Mouse (Mus musculus) CH12.LX (cell line): Measurements from ENCODE around the gene Cfi. TPM values are rescaled to one million over a fixed set of nuclear protein-coding genes. Genes with fewer than 3 reads are reported as not detected.

Source experiments
- DNase-seq: peaks from one replicate; pipeline ENCODE4 v3.0.0-alpha.2; 2013; ENCODE audit errors: extremely low read depth
- H3K27ac ChIP-seq: 2 replicates; pipeline ENCODE4 v1.5.1; 2012; ENCODE audit warnings: low read depth, mild to moderate bottlenecking, control low read depth, moderate library complexity; ENCODE audit not compliant: insufficient read depth
- H3K27me3 ChIP-seq: replicated peaks from 2 replicates; pipeline ENCODE3; 2012; ENCODE audit warnings: inconsistent platforms
- H3K36me3 ChIP-seq, 2 experiments: replicated peaks in 1 of 2; 2 replicates each; pipeline versions ENCODE3 to v1.6.1; 2012; ENCODE audit warnings: inconsistent platforms in 1 of 2, low read length in 1 of 2, mild to moderate bottlenecking in 1 of 2, mixed read lengths in 1 of 2, moderate library complexity in 1 of 2; ENCODE audit not compliant: control insufficient read depth in 1 of 2, insufficient read depth in 1 of 2
- H3K4me1 ChIP-seq, 2 experiments: 2 replicates each; pipeline ENCODE4 v1.6.1; 2012; ENCODE audit warnings: inconsistent platforms in 1 of 2, moderate library complexity in 1 of 2; ENCODE audit not compliant: insufficient read depth in 2 of 2, control insufficient read depth in 1 of 2
- H3K4me2 ChIP-seq: 2 replicates; pipeline ENCODE4 v1.6.1; 2012; ENCODE audit warnings: low read depth, mild to moderate bottlenecking, control low read depth; ENCODE audit not compliant: poor library complexity, insufficient read depth, severe bottlenecking
- H3K4me3 ChIP-seq, 3 experiments: fragments of 150-350 bp in 1 of 3; sonication (generic) in 1 of 3; replicated peaks in 1 of 3; 2 replicates each; pipeline versions ENCODE3 to v1.5.1; 2011 to 2012; ENCODE audit warnings: low read depth in 2 of 3, low read length in 2 of 3, mild to moderate bottlenecking in 2 of 3, moderate library complexity in 2 of 3, control low read depth in 1 of 3, improper control_type of control experiment in 1 of 3, inconsistent platforms in 1 of 3, mixed read lengths in 1 of 3; ENCODE audit not compliant: poor library complexity in 1 of 3
- H3K79me2 ChIP-seq: replicated peaks from 2 replicates; pipeline ENCODE4 v1.6.1; 2012; ENCODE audit warnings: mild to moderate bottlenecking, moderate library complexity; ENCODE audit not compliant: control insufficient read depth, poor library complexity, insufficient read depth, severe bottlenecking; ENCODE audit errors: extremely low read depth
- H3K9ac ChIP-seq: 2 replicates; pipeline ENCODE4 v1.6.1; 2012; ENCODE audit warnings: low read depth, mild to moderate bottlenecking, control low read depth, moderate library complexity; ENCODE audit not compliant: insufficient read depth
- H3K9me3 ChIP-seq: replicated peaks from 2 replicates; pipeline ENCODE3; 2012; ENCODE audit warnings: low read length, inconsistent platforms, mixed read lengths
- BHLHE40 ChIP-seq: IDR thresholded peaks from 2 replicates; pipeline ENCODE4 v1.6.1; 2011; ENCODE audit warnings: mild to moderate bottlenecking, low read depth, low read length, improper control_type of control experiment
- CHD2 ChIP-seq: IDR thresholded peaks from 2 replicates; pipeline ENCODE4 v1.6.1; 2011; ENCODE audit warnings: low read length, improper control_type of control experiment
- CTCF ChIP-seq, 2 experiments: IDR thresholded peaks in 1 of 2; conservative IDR thresholded peaks in 1 of 2; 2 replicates each; pipeline ENCODE4 v1.5.1; 2011 to 2012; ENCODE audit warnings: low read depth in 2 of 2, low read length in 2 of 2, improper control_type of control experiment in 1 of 2, inconsistent platforms in 1 of 2, mild to moderate bottlenecking in 1 of 2, moderate library complexity in 1 of 2
- ETS1 ChIP-seq: conservative IDR thresholded peaks from 2 replicates; pipeline ENCODE4 v1.6.1; 2012; ENCODE audit warnings: low read depth, mild to moderate bottlenecking, inconsistent platforms, low read length, improper control_type of control experiment, moderate library complexity
- MAFK ChIP-seq: IDR thresholded peaks from 2 replicates; pipeline ENCODE4 v1.6.1; 2011; ENCODE audit warnings: low read length, improper control_type of control experiment; ENCODE audit not compliant: insufficient replicate concordance
- MAX ChIP-seq: IDR thresholded peaks from 2 replicates; pipeline ENCODE4 v1.6.1; 2011; ENCODE audit warnings: low read length, improper control_type of control experiment
- MAZ ChIP-seq: IDR thresholded peaks from 2 replicates; pipeline ENCODE4 v1.6.1; 2012; ENCODE audit warnings: low read depth, mild to moderate bottlenecking, inconsistent platforms, low read length, improper control_type of control experiment, moderate library complexity
- MYC ChIP-seq: IDR thresholded peaks from 2 replicates; pipeline ENCODE4 v1.6.1; 2011; ENCODE audit warnings: low read depth, mild to moderate bottlenecking, improper control_type of control experiment, low read length
- NELFE ChIP-seq: IDR thresholded peaks from 2 replicates; pipeline ENCODE4 v1.6.1; 2011; ENCODE audit warnings: low read depth, low read length, improper control_type of control experiment
- NRF1 ChIP-seq: IDR thresholded peaks from 2 replicates; pipeline ENCODE4 v1.6.1; 2014; ENCODE audit warnings: low read depth, mild to moderate bottlenecking, inconsistent platforms, low read length, improper control_type of control experiment, moderate library complexity
- PAX5 ChIP-seq: IDR thresholded peaks from 2 replicates; pipeline ENCODE4 v1.6.1; 2012; ENCODE audit warnings: low read length, inconsistent platforms, mixed read lengths
- POLR2A ChIP-seq: IDR thresholded peaks from 2 replicates; pipeline ENCODE4 v1.6.1; 2011; ENCODE audit warnings: low read depth, mild to moderate bottlenecking, improper control_type of control experiment, low read length
- POLR2AphosphoS2 ChIP-seq: IDR thresholded peaks from 2 replicates; pipeline ENCODE4 v1.6.1; 2011; ENCODE audit warnings: low read depth, low read length, improper control_type of control experiment
- RCOR1 ChIP-seq: conservative IDR thresholded peaks from 2 replicates; pipeline ENCODE4 v1.6.1; 2012; ENCODE audit warnings: low read depth, mild to moderate bottlenecking, inconsistent platforms, low read length, improper control_type of control experiment
- TBP ChIP-seq: conservative IDR thresholded peaks from 2 replicates; pipeline ENCODE4 v1.6.1; 2011; ENCODE audit warnings: low read depth, low read length, improper control_type of control experiment
- TCF12 ChIP-seq: IDR thresholded peaks from 2 replicates; pipeline ENCODE4 v1.6.1; 2014; ENCODE audit warnings: low read depth, mild to moderate bottlenecking, inconsistent platforms, low read length, improper control_type of control experiment
- UBTF ChIP-seq: IDR thresholded peaks from 2 replicates; pipeline ENCODE4 v1.6.1; 2012; ENCODE audit warnings: low read depth, mild to moderate bottlenecking, inconsistent platforms, low read length, improper control_type of control experiment, moderate library complexity
- USF2 ChIP-seq: conservative IDR thresholded peaks from 2 replicates; pipeline ENCODE4 v1.6.1; 2011; ENCODE audit warnings: low read depth, low read length, improper control_type of control experiment
- ZC3H11A ChIP-seq: IDR thresholded peaks from 2 replicates; pipeline ENCODE4 v1.6.1; 2012; ENCODE audit warnings: low read depth, mild to moderate bottlenecking, inconsistent platforms, low read length, improper control_type of control experiment
- ZKSCAN1 ChIP-seq: IDR thresholded peaks from 2 replicates; pipeline ENCODE4 v1.6.1; 2012; ENCODE audit warnings: low read depth, inconsistent platforms, low read length, improper control_type of control experiment, borderline replicate concordance
- ZMIZ1 ChIP-seq: IDR thresholded peaks from 2 replicates; pipeline ENCODE4 v1.6.1; 2012; ENCODE audit warnings: low read depth, mild to moderate bottlenecking, inconsistent platforms, low read length, improper control_type of control experiment
- ZNF384 ChIP-seq: IDR thresholded peaks from 2 replicates; pipeline ENCODE4 v1.6.1; 2012; ENCODE audit warnings: low read depth, low read length, improper control_type of control experiment, inconsistent platforms
- dilution Hi-C: fragments of 300-500 bp; cut with MboI; formaldehyde crosslinking; loops from 2 replicates; pipeline ENCODE4 v1.14.3; 2020; ENCODE audit warnings: low sequenced_read_pairs; ENCODE audit not compliant: extremely low pct_unique_long_range_greater_than_20kb, extremely low pct_ligation_motif_present
- in situ Hi-C: fragments of 300-500 bp; cut with MboI; formaldehyde crosslinking; loops from 3 replicates; pipeline ENCODE4 v1.14.3; 2019; ENCODE audit warnings: low sequenced_read_pairs, low pct_ligation_motif_present, low pct_unique_long_range_greater_than_20kb, mixed read lengths
- polyA plus RNA-seq: library from polyadenylated mRNA; unstranded; fragments of >175 nt; gene quantifications from 2 replicates; pipeline ENCODE4 v1.2.1, GENCODE M21; 2012; ENCODE audit warnings: low read depth; ENCODE audit not compliant: insufficient read length
- total RNA-seq, 2 experiments: library from RNA; depleted of rRNA; stranded (reverse); fragments of 300-350 nt in 1 of 2; fragments of >200 nt in 1 of 2; gene quantifications; 2 replicates each; pipeline ENCODE4 v1.2.3; 2012 to 2014

Cfi gene
- total and polyA plus RNA-seq, 3 experiments = 0.04 to 0.14 TPM; not detected in 1

GRCm38 (mm10) chr3:129879131-129879757, 43.6 kb downstream of the Cfi start:
- peak overlapping the region; percentile 78 to 96 (median 80) for H3K4me3 ChIP-seq
- peak; percentile 40 for DNase-seq
- dilution Hi-C loops = no loop called here
- in situ Hi-C loops = no loop called here
- H3K27ac ChIP-seq = peak overlapping the region; percentile 57; the same call in 1 of the 2 replicates
- no peaks in the 10 kb centered on the region for H3K9me3 ChIP-seq
- H3K27me3 ChIP-seq = no peaks in the 10 kb centered on the region
- H3K9ac ChIP-seq = peak overlapping the region; percentile 87
- peak overlapping the region; percentile 79 for H3K4me2 ChIP-seq
- peaks cover 7% of the 10 kb centered on the region; the same call in 1 of the 2 replicates for H3K79me2 ChIP-seq
- TF ChIP-seq CHD2 = 0 out of 2 replicates have a peak, but pooled peaks have one; percentile 26
- TF ChIP-seq NRF1 = 0 out of 2 replicates have a peak, but pooled peaks have one; percentile 21
- 0 out of 2 replicates have a peak, but pooled peaks have one; percentile 43 for TF ChIP-seq MYC
- TF ChIP-seq MAX = no peak
- peak; percentile 91 for TF ChIP-seq BHLHE40
- no peak for TF ChIP-seq POLR2AphosphoS2
- H3K36me3 ChIP-seq = peaks cover 0 to 13% of the 10 kb centered on the region in 2 experiments
- H3K4me1 ChIP-seq = peaks cover 19 to 46% of the 10 kb centered on the region in 2 experiments; a peak in 3 of 4 replicates

- Histone ChIP-seq H3K4me1 (peaks cover 19 to 46% of the 10 kb centered on the region in 2 experiments; a peak in 3 of 4 replicates), H3K27me3 (no peaks in the 10 kb centered on the region), H3K4me3 (peak overlapping the region in 2 of 3 experiments; percentile 58 to 80), H3K27ac (no peak overlapping the region), H3K9me3 (no peaks in the 10 kb centered on the region), H3K9ac (peak overlapping the region; percentile 87; the same call in 1 of the 2 replicates), H3K36me3 (peaks cover 0 to 16% of the 10 kb centered on the region in 2 experiments), H3K4me2 (peak overlapping the region; percentile 79), H3K79me2 (peaks cover 7% of the 10 kb centered on the region; the same call in 1 of the 2 replicates)
- TF ChIP-seq ZKSCAN1 = peak; percentile 57; the same call in 1 of the 2 replicates
- TF ChIP-seq PAX5 = no peak
- dilution Hi-C loops (no loop called here), in situ Hi-C loops (no loop called here)
- DNase-seq = no peak
These were observed 44.2 kb downstream of the Cfi start for GRCm38 (mm10) chr3:129879913-129880312.

GRCm38 (mm10) chr3:129880925-129881593, 45.4 kb downstream of the Cfi start:
- no peak for DNase-seq
- in situ Hi-C loops (no loop called here), dilution Hi-C loops (no loop called here)
- peaks cover 0 to 23% of the 10 kb centered on the region in 2 experiments for H3K36me3 ChIP-seq
- no peaks in the 10 kb centered on the region for H3K27me3 ChIP-seq
- H3K9me3 ChIP-seq = no peaks in the 10 kb centered on the region
- H3K27ac ChIP-seq = no peak overlapping the region
- peaks cover 19 to 49% of the 10 kb centered on the region in 2 experiments; a peak in 3 of 4 replicates for H3K4me1 ChIP-seq
- peaks cover 7% of the 10 kb centered on the region; the same call in 1 of the 2 replicates for H3K79me2 ChIP-seq
- no peak for TF ChIP-seq ZNF384
- TF ChIP-seq CHD2 = no peak
- no peak for TF ChIP-seq BHLHE40
- no peak for TF ChIP-seq NELFE
- no peak for TF ChIP-seq TBP
- no peak for TF ChIP-seq CTCF (conservative IDR thresholded peaks at IDR 0.05 in 1 of 2, IDR thresholded peaks at IDR 0.05 in 1 of 2; ENCODE audit: low read depth in 2 of 2, low read length in 2 of 2)
- no peak for TF ChIP-seq RCOR1
- no peak for TF ChIP-seq ZC3H11A
- no peak for TF ChIP-seq USF2
- TF ChIP-seq MAFK = no peak
- TF ChIP-seq MYC = no peak
- TF ChIP-seq UBTF = no peak
- TF ChIP-seq PAX5 = no peak
- TF ChIP-seq MAZ = no peak
- no peak for TF ChIP-seq TCF12
- no peak for TF ChIP-seq POLR2AphosphoS2
- no peak for TF ChIP-seq ETS1
- no peak for TF ChIP-seq POLR2A
- TF ChIP-seq ZMIZ1 = no peak
- no peak overlapping the region for H3K4me2 ChIP-seq
- no peak overlapping the region for H3K9ac ChIP-seq
- peak overlapping the region in 1 of 3 experiments; percentile 22 for H3K4me3 ChIP-seq
